Mouse (Mus musculus): Measurements from ENCODE around the gene Suox. TPM values are rescaled to one million over a fixed set of nuclear protein-coding genes. Genes with fewer than 3 reads are reported as not detected.

Suox gene
- polyA plus RNA-seq (2017; shearing (Covaris generic)), result 10 to 100 TPM; 45.6 to 47.3 TPM

DNA sequence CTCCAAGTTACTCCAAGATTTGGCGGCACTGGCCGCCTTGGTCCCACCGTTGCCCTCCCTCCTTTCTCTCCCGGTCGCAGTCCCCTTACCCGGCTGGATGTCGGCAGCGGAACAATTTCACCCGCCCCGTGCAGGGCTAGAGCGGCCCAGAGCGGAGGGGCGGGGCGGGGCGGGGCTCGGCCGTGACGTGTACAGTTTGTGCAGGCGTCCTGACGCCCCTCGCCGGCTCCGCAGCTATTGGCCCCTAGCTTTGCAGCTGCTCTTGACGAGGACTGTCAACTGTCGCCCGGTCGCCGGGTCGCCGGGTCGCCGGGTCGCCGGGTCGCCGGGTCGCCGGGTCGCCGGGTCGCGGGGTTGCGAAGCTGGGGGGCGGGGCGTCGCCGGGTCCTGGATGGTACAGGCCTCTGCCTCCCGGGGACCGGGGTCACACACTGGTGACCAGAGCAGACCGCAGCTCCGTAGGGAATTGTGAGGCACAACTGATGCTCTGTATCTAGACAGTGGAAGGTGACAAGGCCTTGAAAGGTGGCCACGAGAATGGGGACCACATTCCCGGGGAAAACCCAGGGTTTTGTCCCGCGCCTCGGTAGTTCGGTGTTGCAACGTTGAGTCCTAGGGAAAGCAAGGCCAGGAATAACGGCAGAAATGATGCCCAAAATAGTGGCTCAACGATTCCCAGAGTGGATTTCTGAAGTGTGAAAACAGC, at the start of gene Suox:
Gene Suox (minus strand): TSS at position 311 of the 706 bp plus-strand sequence.

DNA sequence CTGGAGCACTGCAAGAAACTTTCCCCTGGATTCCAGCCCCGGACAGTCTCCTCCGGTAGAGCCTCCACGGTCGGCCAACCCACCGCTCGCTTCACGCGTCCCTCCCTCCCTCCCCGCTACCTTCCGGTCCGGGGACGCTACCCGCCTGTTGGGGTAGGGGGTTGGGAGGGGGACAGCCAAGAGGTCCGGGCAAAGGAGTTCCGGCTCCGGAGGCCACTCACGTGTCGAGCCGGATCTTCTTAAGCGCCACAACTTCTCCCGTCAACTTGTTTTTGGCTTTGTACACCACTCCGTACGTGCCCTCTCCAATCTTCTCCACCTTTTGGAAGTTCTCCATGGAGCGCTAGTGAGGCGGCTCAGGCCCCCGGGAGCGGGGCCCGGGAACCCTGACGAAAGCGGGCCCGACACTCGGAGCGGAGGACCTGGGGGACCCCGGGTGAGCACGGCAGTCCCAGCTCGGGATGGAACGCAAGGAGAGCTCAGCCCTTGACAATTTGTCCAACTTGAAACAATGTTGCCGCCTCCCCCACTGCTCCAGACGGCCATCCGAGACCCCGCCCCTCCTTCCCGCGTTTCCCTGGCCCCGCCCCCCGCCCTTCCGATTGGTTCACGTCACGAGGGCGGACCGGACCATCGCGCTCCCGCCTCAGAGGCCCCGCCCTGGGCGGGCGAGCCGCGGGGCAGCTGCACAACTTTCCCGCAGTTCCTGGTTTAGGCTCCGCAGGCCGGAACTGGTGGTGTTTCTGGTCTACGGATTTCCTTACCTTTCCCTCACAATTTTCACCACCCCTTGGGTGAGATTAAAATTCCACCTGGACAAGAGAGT, 30.8 kb upstream of the Suox start, which contains the start of gene Cdk2:
Gene Cdk2 (minus strand): TSS at position 541 of the 826 bp plus-strand sequence.

GRCm38 (mm10) chr10:128703895-128704294, 30.0 kb upstream of the Suox start, which contains the start of gene Pmel:
Gene Pmel (plus strand): TSS chr10:128704195.

DNA sequence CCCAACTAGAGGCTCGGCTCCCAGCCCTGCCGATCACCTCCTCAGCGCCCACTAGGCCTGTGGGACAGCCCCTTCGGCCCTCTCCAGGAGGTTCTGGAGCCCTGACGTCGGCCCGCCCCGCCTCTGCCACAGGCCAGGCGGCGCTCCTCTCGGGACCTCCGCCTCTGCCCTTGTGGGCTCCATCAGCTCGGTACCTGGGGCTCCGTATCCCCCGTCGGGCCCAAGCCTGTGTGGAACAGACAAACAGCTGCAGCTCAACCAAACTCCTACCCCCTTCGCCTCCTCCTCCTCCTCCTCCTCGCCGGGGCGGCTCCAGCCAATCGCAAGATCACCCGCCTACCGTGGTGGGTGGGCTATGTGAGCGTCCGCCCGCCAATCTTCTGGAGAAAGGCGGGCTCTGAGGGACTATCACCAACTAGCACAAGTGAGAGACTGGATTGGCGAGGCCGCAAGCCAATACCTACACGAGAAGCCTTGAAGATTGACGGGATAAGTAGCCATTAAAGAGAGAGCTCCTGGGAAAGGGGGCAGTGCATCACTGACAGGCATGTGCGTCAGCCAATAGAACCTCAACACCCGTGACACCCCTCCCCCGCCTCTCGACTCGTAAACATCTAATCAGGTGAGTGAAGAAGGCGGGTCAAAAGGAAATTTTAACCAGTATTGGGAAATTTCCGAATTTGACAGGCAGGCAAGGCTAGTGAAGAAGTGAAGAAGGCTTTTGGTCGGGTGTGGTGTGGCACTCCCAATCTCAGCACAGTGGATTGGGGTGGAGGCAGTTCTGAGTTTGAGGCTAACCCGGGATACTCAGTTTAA, 22.3 kb upstream of the Suox start, which contains the start of gene Rab5b:
Gene Rab5b (minus strand): TSS at position 273 of the 816 bp plus-strand sequence.

DNA sequence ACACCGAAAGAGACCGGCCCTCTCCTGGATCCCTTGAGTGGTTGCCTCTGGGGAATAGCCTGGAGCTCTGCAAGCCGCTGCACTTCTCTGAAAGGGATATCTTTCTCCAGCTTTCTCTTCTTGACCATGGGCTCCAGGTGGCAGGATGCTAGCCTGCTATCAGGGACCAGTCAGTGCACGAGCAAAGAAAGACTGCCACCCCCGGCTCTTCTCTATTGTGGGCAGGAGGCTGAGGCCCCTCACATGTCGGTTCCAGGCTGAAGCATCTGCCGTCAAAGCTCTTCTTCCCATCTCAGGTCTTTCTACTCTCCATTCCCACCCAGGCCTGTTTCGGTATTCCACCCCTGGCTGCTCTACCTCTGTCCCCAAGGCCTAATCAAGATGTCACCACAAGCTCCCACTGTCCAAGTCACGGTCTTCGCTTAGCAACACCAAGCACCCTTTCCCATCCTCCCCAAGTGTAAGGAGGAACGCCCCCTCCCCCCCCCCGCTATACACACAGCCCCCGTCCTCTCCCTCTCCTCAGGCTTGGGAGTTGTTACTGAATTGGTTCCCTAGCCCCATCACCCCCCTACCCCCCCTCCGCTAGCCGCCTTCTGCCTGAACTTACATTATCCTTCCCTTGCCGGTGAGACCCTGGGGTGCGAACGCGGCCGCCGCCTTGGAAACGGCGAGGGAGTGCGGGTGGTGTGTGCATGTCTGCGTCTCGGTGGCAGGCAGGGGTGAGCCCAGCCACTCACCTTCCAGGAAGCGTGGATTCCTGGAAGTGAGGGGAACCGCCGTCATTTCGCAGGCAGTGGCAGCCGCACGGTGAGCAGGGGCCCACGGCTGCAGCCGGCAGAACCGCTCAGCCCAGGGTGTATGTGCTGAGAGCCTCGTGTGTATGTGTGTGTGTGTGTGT, 28.5 kb downstream of the Suox start, which contains the start of gene Ikzf4:
Gene Ikzf4 (minus strand): TSS at position 881 of the 901 bp plus-strand sequence.

GRCm38 (mm10) chr10:128626311-128627310, 47.3 kb downstream of the Suox start, which contains the start of gene Rps26:
Gene Rps26 (minus strand): TSS chr10:128626747.

Other genes with a start within 250 kb of the Suox start
- gene Smarcc2, start 214.8 kb downstream of the Suox start, polyA plus RNA-seq (2017; shearing (Covaris generic)), result 100 to 1,000 TPM in 1 of 2 experiments, 10 to 100 TPM in 1; 97.3 to 105 TPM
- gene Myl6, start 179.9 kb downstream of the Suox start, polyA plus RNA-seq (2017; shearing (Covaris generic)), result 1,000 to 10,000 TPM; 1,605 to 1,940 TPM
- 1 to 10 TPM; 2.8 to 4.1 TPM for gene Myl6b, start 175.4 kb downstream of the Suox start, polyA plus RNA-seq (2017; shearing (Covaris generic))
- 100 to 1,000 TPM; 152 to 259 TPM for gene Esyt1, start 148.2 kb downstream of the Suox start, polyA plus RNA-seq (2017; shearing (Covaris generic))
- gene Zc3h10, start 126.3 kb downstream of the Suox start, polyA plus RNA-seq (2017; shearing (Covaris generic)), result 10 to 100 TPM; 14.8 to 21.0 TPM
- gene Rpl41, start 124.8 kb downstream of the Suox start, polyA plus RNA-seq (2017; shearing (Covaris generic)), result 1,000 to 10,000 TPM; 2,295 to 3,397 TPM
- 10 to 100 TPM; 32.7 to 42.9 TPM for gene Pa2g4, start 108.1 kb downstream of the Suox start, polyA plus RNA-seq (2017; shearing (Covaris generic))
- gene Erbb3, start 84.4 kb downstream of the Suox start, polyA plus RNA-seq (2017; shearing (Covaris generic)), result 10 to 100 TPM in 1 of 2 experiments, 1 to 10 TPM in 1; 2.0 to 15.0 TPM
- gene Rps26, start 47.3 kb downstream of the Suox start, polyA plus RNA-seq (2017; shearing (Covaris generic)), result 1,000 to 10,000 TPM in 1 of 2 experiments, 100 to 1,000 TPM in 1; 586 to 1,014 TPM
- gene Ikzf4, start 28.1 kb downstream of the Suox start, polyA plus RNA-seq (2017; shearing (Covaris generic)), result 10 to 100 TPM; 77.6 to 81.2 TPM
- gene Rab5b, start 22.2 kb upstream of the Suox start, polyA plus RNA-seq (2017; shearing (Covaris generic)), result 10 to 100 TPM; 36.9 to 40.5 TPM
- 1 to 10 TPM; 3.4 to 6.2 TPM for gene Pmel, start 30.1 kb upstream of the Suox start, polyA plus RNA-seq (2017; shearing (Covaris generic))
- gene Cdk2, start 31.0 kb upstream of the Suox start, polyA plus RNA-seq (2017; shearing (Covaris generic)), result 10 to 100 TPM; 42.5 to 47.5 TPM
- gene Dgka, start 70.8 kb upstream of the Suox start, polyA plus RNA-seq (2017; shearing (Covaris generic)), result 100 to 1,000 TPM; 586 to 621 TPM
- gene Pym1, start 73.8 kb upstream of the Suox start, polyA plus RNA-seq (2017; shearing (Covaris generic)), result 10 to 100 TPM; 40.9 to 52.5 TPM
- under 1 TPM; 0.43 to 0.45 TPM for gene Mmp19, start 116.8 kb upstream of the Suox start, polyA plus RNA-seq (2017; shearing (Covaris generic))
- gene Dnajc14, start 130.0 kb upstream of the Suox start, polyA plus RNA-seq (2017; shearing (Covaris generic)), result 10 to 100 TPM; 67.6 to 90.9 TPM
- 1 to 10 TPM; 2.8 to 4.2 TPM for gene Tmem198b, start 130.3 kb upstream of the Suox start, polyA plus RNA-seq (2017; shearing (Covaris generic))
- gene Sarnp, start 143.3 kb upstream of the Suox start, polyA plus RNA-seq (2017; shearing (Covaris generic)), result 100 to 1,000 TPM; 141 to 143 TPM
- gene Ormdl2, start 147.6 kb upstream of the Suox start, polyA plus RNA-seq (2017; shearing (Covaris generic)), result 10 to 100 TPM; 55.1 to 69.2 TPM
- gene Gdf11, start 217.6 kb upstream of the Suox start, polyA plus RNA-seq (2017; shearing (Covaris generic)), result 1 to 10 TPM; 3.8 to 3.9 TPM
- gene Cd63, start 226.9 kb upstream of the Suox start, polyA plus RNA-seq (2017; shearing (Covaris generic)), result 1 to 10 TPM; 2.9 to 7.2 TPM
- gene Rdh5, start 248.8 kb upstream of the Suox start, polyA plus RNA-seq (2017; shearing (Covaris generic)), result 10 to 100 TPM in 1 of 2 experiments, 1 to 10 TPM in 1; 9.4 to 10.6 TPM
- 100 to 1,000 TPM; 211 to 212 TPM for gene Bloc1s1, start 250.0 kb upstream of the Suox start, polyA plus RNA-seq (2017; shearing (Covaris generic))

All from activated CD4-positive, CD25-positive, alpha-beta regulatory T cell (primary cell).